Mouse (Mus musculus): ENCODE results near the gene Olfr1148. TPM values are rescaled to one million over a fixed set of nuclear protein-coding genes. Genes with fewer than 3 reads are reported as not detected.

Olfr1148 gene
- not detected in 2 replicates for polyA plus RNA-seq (2015; fragmentation: Nextera tagmentation; extraction: Ambion mirVana)

DNA sequence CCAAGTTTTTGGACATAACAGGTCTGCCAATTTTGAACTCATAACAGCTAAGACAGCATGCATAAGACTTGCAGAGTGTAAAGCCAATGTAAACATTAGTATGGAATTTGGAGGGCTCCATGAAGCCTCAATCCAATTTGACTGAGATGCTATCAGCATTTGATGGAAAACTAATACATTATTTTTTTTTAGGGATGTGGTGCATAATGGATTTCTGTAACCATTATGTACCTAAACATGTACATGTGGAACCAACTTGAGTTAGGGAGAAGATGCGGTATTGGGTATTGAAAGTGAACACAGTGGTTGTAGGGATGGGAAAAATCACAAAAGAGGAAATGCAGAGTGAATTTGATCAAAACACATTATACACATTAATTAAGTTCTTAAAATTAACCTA lies at the start of gene Olfr1148:
TSS of gene Olfr1148 (plus strand) at position 301 of the 400 bp plus-strand sequence.
- H3K4me1 ChIP-seq (replicated peaks; ENCODE audit: insufficient read depth, low read length) = no peaks in the 10 kb centered on the region
- H3K9ac ChIP-seq (ENCODE audit: low read depth, low read length) = no peak within 1 kb of the TSS
- no peaks in the 10 kb centered on the region for H3K36me3 ChIP-seq (ENCODE audit: insufficient read depth, low read length)
- H3K27me3 ChIP-seq (ENCODE audit: insufficient read depth, low read length) = no peaks in the 10 kb centered on the region
- no peak for DNase-seq (ENCODE audit: low spot score)
- H3K27ac ChIP-seq = no peak within 1 kb of the TSS
- H3K9me3 ChIP-seq (replicated peaks; ENCODE audit: low read length) = no peaks in the 10 kb centered on the region
- WGBS = 97% methylated on average over 1 of the region's 1 CpGs
- no peak within 1 kb of the TSS for H3K4me3 ChIP-seq (replicated peaks; ENCODE audit: low read depth, low read length)
- ATAC-seq (replicated peaks; ENCODE audit: low FRiP score, low read depth) = no peak
- no peak for TF ChIP-seq CTCF (IDR thresholded peaks at IDR 0.05; ENCODE audit: low read depth)
- H3K4me2 ChIP-seq (ENCODE audit: low read length) = no peak within 1 kb of the TSS

- no peaks in the 10 kb centered on the region for H3K27me3 ChIP-seq (ENCODE audit: insufficient read depth, low read length)
- TF ChIP-seq CTCF (IDR thresholded peaks at IDR 0.05; ENCODE audit: low read depth) = no peak
- no peaks in the 10 kb centered on the region for H3K4me1 ChIP-seq (replicated peaks; ENCODE audit: insufficient read depth, low read length)
- H3K9me3 ChIP-seq (replicated peaks; ENCODE audit: low read length) = no peaks in the 10 kb centered on the region
- no peak within 1 kb of the TSS for H3K4me3 ChIP-seq (replicated peaks; ENCODE audit: low read depth, low read length)
- DNase-seq (ENCODE audit: low spot score) (no peak), ATAC-seq (replicated peaks; ENCODE audit: low FRiP score, low read depth) (no peak)
- H3K36me3 ChIP-seq (ENCODE audit: insufficient read depth, low read length) = no peaks in the 10 kb centered on the region
- H3K4me2 ChIP-seq (ENCODE audit: low read length) = no peak within 1 kb of the TSS
- no peak within 1 kb of the TSS for H3K27ac ChIP-seq
- no peak within 1 kb of the TSS for H3K9ac ChIP-seq (ENCODE audit: low read depth, low read length)
These were observed 30.0 kb upstream of the Olfr1148 start, which contains the start of gene Olfr1143 for GRCm38 (mm10) chr2:87800292-87800691. Gene Olfr1143 (plus strand): TSS chr2:87800592.

GRCm38 (mm10) chr2:87809522-87809921 lies 20.8 kb upstream of the Olfr1148 start, which contains the start of gene Olfr1145:
Gene Olfr1145 (plus strand): TSS chr2:87809822.
- no peak for DNase-seq (ENCODE audit: low spot score)
- Histone ChIP-seq H3K9ac (ENCODE audit: low read depth, low read length) (no peak within 1 kb of the TSS), H3K27me3 (ENCODE audit: insufficient read depth, low read length) (no peaks in the 10 kb centered on the region), H3K4me3 (replicated peaks; ENCODE audit: low read depth, low read length) (no peak within 1 kb of the TSS), H3K27ac (no peak within 1 kb of the TSS), H3K36me3 (ENCODE audit: insufficient read depth, low read length) (no peaks in the 10 kb centered on the region), H3K4me2 (ENCODE audit: low read length) (no peak within 1 kb of the TSS), H3K4me1 (replicated peaks; ENCODE audit: insufficient read depth, low read length) (no peaks in the 10 kb centered on the region), H3K9me3 (replicated peaks; ENCODE audit: low read length) (no peaks in the 10 kb centered on the region)
- ATAC-seq (replicated peaks; ENCODE audit: low FRiP score, low read depth) = no peak
- 65% methylated on average over 1 of the region's 1 CpGs for WGBS
- no peak for TF ChIP-seq CTCF (IDR thresholded peaks at IDR 0.05; ENCODE audit: low read depth)

GRCm38 (mm10) chr2:87843693-87844092 lies 13.4 kb downstream of the Olfr1148 start, which contains the start of gene Olfr1150-ps1:
Gene Olfr1150-ps1 (plus strand): TSS chr2:87843993.
- ATAC-seq (replicated peaks; ENCODE audit: low FRiP score, low read depth) = no peak
- no peaks in the 10 kb centered on the region for H3K36me3 ChIP-seq (ENCODE audit: insufficient read depth, low read length)
- no peaks in the 10 kb centered on the region for H3K27me3 ChIP-seq (ENCODE audit: insufficient read depth, low read length)
- TF ChIP-seq CTCF (IDR thresholded peaks at IDR 0.05; ENCODE audit: low read depth) = no peak
- DNase-seq (ENCODE audit: low spot score) = no peak
- H3K9ac ChIP-seq (ENCODE audit: low read depth, low read length) = no peak within 1 kb of the TSS
- H3K4me1 ChIP-seq (replicated peaks; ENCODE audit: insufficient read depth, low read length) = no peaks in the 10 kb centered on the region
- 74% methylated on average over 1 of the region's 1 CpGs for WGBS
- H3K27ac ChIP-seq = no peak within 1 kb of the TSS
- no peak within 1 kb of the TSS for H3K4me2 ChIP-seq (ENCODE audit: low read length)
- H3K4me3 ChIP-seq (replicated peaks; ENCODE audit: low read depth, low read length) = no peak within 1 kb of the TSS
- H3K9me3 ChIP-seq (replicated peaks; ENCODE audit: low read length) = no peaks in the 10 kb centered on the region

DNA sequence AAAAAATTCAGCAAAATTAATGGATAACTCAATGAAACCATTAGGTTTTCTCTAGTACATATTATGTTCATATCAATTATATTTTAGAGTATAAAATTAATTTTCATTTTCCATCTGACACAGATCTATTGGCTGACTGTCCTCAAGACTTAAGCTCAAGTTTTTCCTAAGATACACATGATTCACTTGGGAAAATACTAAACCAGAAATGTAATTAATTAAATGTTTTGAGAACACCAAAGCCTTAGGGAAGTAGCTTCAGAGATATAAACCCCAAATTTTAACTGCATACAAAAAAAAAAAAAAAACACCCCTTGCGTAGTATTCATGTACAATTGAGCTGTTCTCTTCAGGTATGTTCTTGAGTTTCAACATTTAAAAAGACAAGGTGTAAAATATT lies 25.2 kb downstream of the Olfr1148 start, which contains the start of gene Olfr1151:
TSS of gene Olfr1151 (plus strand) at position 301 of the 400 bp plus-strand sequence.
- H3K4me3 ChIP-seq (replicated peaks; ENCODE audit: low read depth, low read length) = no peak within 1 kb of the TSS
- WGBS = 86% methylated on average over 1 of the region's 1 CpGs
- no peak within 1 kb of the TSS for H3K27ac ChIP-seq
- H3K9ac ChIP-seq (ENCODE audit: low read depth, low read length) = no peak within 1 kb of the TSS
- no peaks in the 10 kb centered on the region for H3K4me1 ChIP-seq (replicated peaks; ENCODE audit: insufficient read depth, low read length)
- no peaks in the 10 kb centered on the region for H3K27me3 ChIP-seq (ENCODE audit: insufficient read depth, low read length)
- DNase-seq (ENCODE audit: low spot score) (no peak), ATAC-seq (replicated peaks; ENCODE audit: low FRiP score, low read depth) (no peak)
- H3K4me2 ChIP-seq (ENCODE audit: low read length) = no peak within 1 kb of the TSS
- no peak for TF ChIP-seq CTCF (IDR thresholded peaks at IDR 0.05; ENCODE audit: low read depth)
- H3K36me3 ChIP-seq (ENCODE audit: insufficient read depth, low read length) = no peaks in the 10 kb centered on the region
- H3K9me3 ChIP-seq (replicated peaks; ENCODE audit: low read length) = no peaks in the 10 kb centered on the region

DNA sequence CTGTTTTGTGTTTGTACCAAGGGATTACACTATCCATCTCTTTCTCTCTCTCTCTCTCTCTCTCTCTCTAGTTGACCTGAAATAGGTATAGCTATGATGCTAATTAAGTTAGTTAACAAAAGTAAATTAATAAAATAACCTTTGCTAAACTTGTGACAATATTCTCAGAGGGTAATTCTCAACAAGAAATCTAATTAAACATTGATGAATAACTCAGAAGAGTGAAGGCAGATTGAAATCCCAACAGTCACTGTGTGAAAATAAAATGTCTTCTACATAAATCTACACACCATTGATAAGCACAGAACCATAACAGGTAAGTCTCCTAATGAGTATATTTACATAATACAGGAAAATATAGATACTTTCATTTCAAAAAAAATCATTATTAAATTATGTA lies 35.9 kb downstream of the Olfr1148 start, which contains the start of gene Olfr1152:
TSS of gene Olfr1152 (plus strand) at position 301 of the 400 bp plus-strand sequence.
- no peaks in the 10 kb centered on the region for H3K27me3 ChIP-seq (ENCODE audit: insufficient read depth, low read length)
- no peaks in the 10 kb centered on the region for H3K36me3 ChIP-seq (ENCODE audit: insufficient read depth, low read length)
- no peak within 1 kb of the TSS for H3K9ac ChIP-seq (ENCODE audit: low read depth, low read length)
- no peak within 1 kb of the TSS for H3K4me3 ChIP-seq (replicated peaks; ENCODE audit: low read depth, low read length)
- TF ChIP-seq CTCF (IDR thresholded peaks at IDR 0.05; ENCODE audit: low read depth) = no peak
- no peaks in the 10 kb centered on the region for H3K9me3 ChIP-seq (replicated peaks; ENCODE audit: low read length)
- DNase-seq (ENCODE audit: low spot score) (no peak), ATAC-seq (replicated peaks; ENCODE audit: low FRiP score, low read depth) (no peak)
- no peak within 1 kb of the TSS for H3K27ac ChIP-seq
- no peaks in the 10 kb centered on the region for H3K4me1 ChIP-seq (replicated peaks; ENCODE audit: insufficient read depth, low read length)
- H3K4me2 ChIP-seq (ENCODE audit: low read length) = no peak within 1 kb of the TSS

Other genes with a start within 250 kb of the Olfr1148 start
- not detected in 2 replicates for gene Olfr1130, start 224.3 kb upstream of the Olfr1148 start, polyA plus RNA-seq (2015; fragmentation: Nextera tagmentation; extraction: Ambion mirVana)
- not detected in 2 replicates for gene Olfr1131, start 203.4 kb upstream of the Olfr1148 start, polyA plus RNA-seq (2015; fragmentation: Nextera tagmentation; extraction: Ambion mirVana)
- not detected in 2 replicates for gene Olfr1132, start 193.0 kb upstream of the Olfr1148 start, polyA plus RNA-seq (2015; fragmentation: Nextera tagmentation; extraction: Ambion mirVana)
- gene Olfr1133, start 183.2 kb upstream of the Olfr1148 start, polyA plus RNA-seq (2015; fragmentation: Nextera tagmentation; extraction: Ambion mirVana) = not detected in 2 replicates
- gene Olfr1134, start 172.1 kb upstream of the Olfr1148 start, polyA plus RNA-seq (2015; fragmentation: Nextera tagmentation; extraction: Ambion mirVana) = not detected in 2 replicates
- not detected in 2 replicates for gene Olfr1135, start 156.9 kb upstream of the Olfr1148 start, polyA plus RNA-seq (2015; fragmentation: Nextera tagmentation; extraction: Ambion mirVana)
- not detected in 2 replicates for gene Olfr1136, start 136.6 kb upstream of the Olfr1148 start, polyA plus RNA-seq (2015; fragmentation: Nextera tagmentation; extraction: Ambion mirVana)
- not detected in 2 replicates for gene Olfr1137, start 117.4 kb upstream of the Olfr1148 start, polyA plus RNA-seq (2015; fragmentation: Nextera tagmentation; extraction: Ambion mirVana)
- gene Olfr1138, start 90.6 kb upstream of the Olfr1148 start, polyA plus RNA-seq (2015; fragmentation: Nextera tagmentation; extraction: Ambion mirVana) = not detected in 2 replicates
- not detected in 2 replicates for gene Olfr1140, start 86.8 kb upstream of the Olfr1148 start, polyA plus RNA-seq (2015; fragmentation: Nextera tagmentation; extraction: Ambion mirVana)
- gene Olfr1141, start 76.5 kb upstream of the Olfr1148 start, polyA plus RNA-seq (2015; fragmentation: Nextera tagmentation; extraction: Ambion mirVana) = not detected in 2 replicates
- gene Olfr152, start 51.0 kb upstream of the Olfr1148 start, polyA plus RNA-seq (2015; fragmentation: Nextera tagmentation; extraction: Ambion mirVana) = not detected in 2 replicates
- not detected in 2 replicates for gene Olfr1143, start 29.9 kb upstream of the Olfr1148 start, polyA plus RNA-seq (2015; fragmentation: Nextera tagmentation; extraction: Ambion mirVana)
- not detected in 2 replicates for gene Olfr1145, start 20.7 kb upstream of the Olfr1148 start, polyA plus RNA-seq (2015; fragmentation: Nextera tagmentation; extraction: Ambion mirVana)
- not detected in 2 replicates for gene Olfr1150-ps1, start 13.5 kb downstream of the Olfr1148 start, polyA plus RNA-seq (2015; fragmentation: Nextera tagmentation; extraction: Ambion mirVana)
- gene Olfr1151, start 25.3 kb downstream of the Olfr1148 start, polyA plus RNA-seq (2015; fragmentation: Nextera tagmentation; extraction: Ambion mirVana) = not detected in 2 replicates
- not detected in 2 replicates for gene Olfr1152, start 36.0 kb downstream of the Olfr1148 start, polyA plus RNA-seq (2015; fragmentation: Nextera tagmentation; extraction: Ambion mirVana)
- not detected in 2 replicates for gene Olfr1153, start 64.4 kb downstream of the Olfr1148 start, polyA plus RNA-seq (2015; fragmentation: Nextera tagmentation; extraction: Ambion mirVana)
- not detected in 2 replicates for gene Olfr1154, start 74.6 kb downstream of the Olfr1148 start, polyA plus RNA-seq (2015; fragmentation: Nextera tagmentation; extraction: Ambion mirVana)
- not detected in 2 replicates for gene Olfr1155, start 114.6 kb downstream of the Olfr1148 start, polyA plus RNA-seq (2015; fragmentation: Nextera tagmentation; extraction: Ambion mirVana)
- gene Olfr1156, start 122.6 kb downstream of the Olfr1148 start, polyA plus RNA-seq (2015; fragmentation: Nextera tagmentation; extraction: Ambion mirVana) = not detected in 2 replicates
- not detected in 2 replicates for gene Olfr1157, start 137.8 kb downstream of the Olfr1148 start, polyA plus RNA-seq (2015; fragmentation: Nextera tagmentation; extraction: Ambion mirVana)
- not detected in 2 replicates for gene Olfr74, start 144.1 kb downstream of the Olfr1148 start, polyA plus RNA-seq (2015; fragmentation: Nextera tagmentation; extraction: Ambion mirVana)
- gene Olfr1158, start 159.6 kb downstream of the Olfr1148 start, polyA plus RNA-seq (2015; fragmentation: Nextera tagmentation; extraction: Ambion mirVana) = not detected in 2 replicates
- not detected in 2 replicates for gene Olfr1160, start 177.7 kb downstream of the Olfr1148 start, polyA plus RNA-seq (2015; fragmentation: Nextera tagmentation; extraction: Ambion mirVana)
- gene Olfr1161, start 192.2 kb downstream of the Olfr1148 start, polyA plus RNA-seq (2015; fragmentation: Nextera tagmentation; extraction: Ambion mirVana) = not detected in 2 replicates
- not detected in 2 replicates for gene Olfr73, start 207.2 kb downstream of the Olfr1148 start, polyA plus RNA-seq (2015; fragmentation: Nextera tagmentation; extraction: Ambion mirVana)
- gene Olfr1162, start 220.6 kb downstream of the Olfr1148 start, polyA plus RNA-seq (2015; fragmentation: Nextera tagmentation; extraction: Ambion mirVana) = not detected in 2 replicates
- not detected in 2 replicates for gene Olfr1163, start 241.3 kb downstream of the Olfr1148 start, polyA plus RNA-seq (2015; fragmentation: Nextera tagmentation; extraction: Ambion mirVana)